8 mouse cellular contexts compared by ENCODE assay signal in the genomic region with DNA sequence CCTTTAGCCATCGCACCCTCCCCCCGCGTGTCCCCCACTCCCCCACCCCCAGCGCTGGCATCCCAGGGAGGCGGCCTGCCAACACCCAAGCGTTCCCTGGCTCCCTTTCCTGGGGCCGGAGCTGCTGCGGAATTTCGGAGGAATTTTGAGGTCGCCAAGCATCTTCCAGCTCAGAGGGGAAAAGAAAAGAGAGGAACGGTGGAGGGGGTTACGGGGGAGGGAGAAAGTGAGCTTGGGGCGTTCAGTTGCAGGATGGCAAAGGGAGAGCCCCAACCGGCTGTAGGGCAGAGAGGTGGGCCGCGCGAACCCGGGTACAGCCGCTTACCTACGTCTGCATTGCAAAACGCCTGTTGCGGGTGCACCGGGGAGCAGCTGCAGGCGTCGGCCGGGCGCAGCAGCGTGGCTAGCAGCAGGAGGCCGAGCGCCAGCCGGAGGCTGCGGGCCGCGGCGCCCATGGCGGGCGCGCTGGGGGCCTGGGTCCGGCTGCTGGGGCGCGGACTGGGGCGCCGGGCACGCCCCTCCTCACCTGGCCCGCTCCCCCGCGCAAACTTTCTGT. TPM values are rescaled to one million over a fixed set of nuclear protein-coding genes. Genes with fewer than 3 reads are reported as not detected.
DNase-seq lines count a peak whose midpoint lies in the region; ATAC-seq and TF ChIP-seq lines count a peak whose summit lies in the region.

No protein-coding gene starts in this region.

- peak; percentile 52; the same call in 1 of the 2 replicates for ATAC-seq in forebrain, embryonic 14.5 days
- ATAC-seq in hindbrain, embryonic 15.5 days (ENCODE audit: low FRiP score, low read depth) = peak; percentile 16; the same call in 1 of the 2 replicates
- ATAC-seq in lung, embryonic 16.5 days (ENCODE audit: low read depth) = peak; percentile 63
- ATAC-seq in stomach, embryonic 16.5 days (ENCODE audit: insufficient read depth, low FRiP score) = no peak; the same call in 1 of the 2 replicates

- WGBS in thymus, adult 2 months = 3% methylated on average over 47 of the region's 47 CpGs
- under 1% methylated on average over 40 of the region's 47 CpGs for WGBS in forebrain, embryonic 14.5 days
- WGBS in hindbrain, embryonic 15.5 days = under 1% methylated on average over 36 of the region's 47 CpGs
- WGBS in lung, embryonic 16.5 days = 0% methylated on average over 42 of the region's 47 CpGs
- under 1% methylated on average over 47 of the region's 47 CpGs for WGBS in stomach, embryonic 16.5 days

- H3K36me3 ChIP-seq in thymus, adult 2 months (ENCODE audit: control insufficient read depth, insufficient read depth, low read length) = no peaks in the 10 kb centered on the region
- H3K36me3 ChIP-seq in forebrain, embryonic 14.5 days (ENCODE audit: control insufficient read depth, insufficient read depth, low read length) = no peaks in the 10 kb centered on the region
- H3K36me3 ChIP-seq in hindbrain, embryonic 15.5 days = no peaks in the 10 kb centered on the region
- no peaks in the 10 kb centered on the region for H3K36me3 ChIP-seq in lung, embryonic 16.5 days (ENCODE audit: control insufficient read depth, insufficient read depth, low read length)
- H3K36me3 ChIP-seq in stomach, embryonic 16.5 days (ENCODE audit: control insufficient read depth, insufficient read depth, low read length) = no peaks in the 10 kb centered on the region

- no peaks in the 10 kb centered on the region for H3K9me3 ChIP-seq in forebrain, embryonic 14.5 days (replicated peaks; ENCODE audit: control insufficient read depth, low read length)
- H3K9me3 ChIP-seq in hindbrain, embryonic 15.5 days = no peaks in the 10 kb centered on the region
- H3K9me3 ChIP-seq in lung, embryonic 16.5 days (ENCODE audit: control insufficient read depth, low read length) = no peaks in the 10 kb centered on the region
- H3K9me3 ChIP-seq in stomach, embryonic 16.5 days (replicated peaks; ENCODE audit: control insufficient read depth, low read length) = no peaks in the 10 kb centered on the region

- H3K4me3 ChIP-seq in thymus, adult 2 months (ENCODE audit: control insufficient read depth, insufficient read depth, low read length) = peak overlapping the region; percentile 54
- peak overlapping the region; percentile 78 for H3K4me3 ChIP-seq in forebrain, embryonic 14.5 days (ENCODE audit: low read depth, low read length)
- H3K4me3 ChIP-seq in hindbrain, embryonic 15.5 days = peak overlapping the region; percentile 90
- peak overlapping the region; percentile 78 for H3K4me3 ChIP-seq in lung, embryonic 16.5 days (ENCODE audit: low read length)
- peak overlapping the region; percentile 78 for H3K4me3 ChIP-seq in stomach, embryonic 16.5 days (replicated peaks; ENCODE audit: low read length)

- peak overlapping the region; percentile 83 for H3K4me2 ChIP-seq in forebrain, embryonic 14.5 days (ENCODE audit: low read length)
- peak overlapping the region; percentile 92 for H3K4me2 ChIP-seq in hindbrain, embryonic 15.5 days
- H3K4me2 ChIP-seq in lung, embryonic 16.5 days (ENCODE audit: low read depth, low read length) = peak overlapping the region; percentile 79
- H3K4me2 ChIP-seq in stomach, embryonic 16.5 days (ENCODE audit: low read depth, low read length) = peak overlapping the region; percentile 93

- no peak overlapping the region for H3K27ac ChIP-seq in thymus, adult 2 months (ENCODE audit: control insufficient read depth, insufficient read depth, low read length)
- peak overlapping the region; percentile 90 for H3K27ac ChIP-seq in forebrain, embryonic 14.5 days (ENCODE audit: low read depth, low read length)
- H3K27ac ChIP-seq in hindbrain, embryonic 15.5 days (replicated peaks) = peak overlapping the region; percentile 89
- peak overlapping the region; percentile 85 for H3K27ac ChIP-seq in lung, embryonic 16.5 days (ENCODE audit: low read length)
- peak overlapping the region; percentile 90 for H3K27ac ChIP-seq in stomach, embryonic 16.5 days (ENCODE audit: low read length)

- peaks cover 27% of the 10 kb centered on the region for H3K4me1 ChIP-seq in thymus, adult 2 months (replicated peaks; ENCODE audit: control insufficient read depth, insufficient read depth, low read length)
- H3K4me1 ChIP-seq in forebrain, embryonic 14.5 days (ENCODE audit: control insufficient read depth, insufficient read depth, low read length) = peaks cover 16% of the 10 kb centered on the region; the same call in 1 of the 2 replicates
- H3K4me1 ChIP-seq in hindbrain, embryonic 15.5 days (replicated peaks) = peaks cover 35% of the 10 kb centered on the region
- H3K4me1 ChIP-seq in lung, embryonic 16.5 days (replicated peaks; ENCODE audit: control insufficient read depth, insufficient read depth, low read length) = peaks cover 19% of the 10 kb centered on the region
- H3K4me1 ChIP-seq in stomach, embryonic 16.5 days (ENCODE audit: control insufficient read depth, insufficient read depth, low read length) = peaks cover 20% of the 10 kb centered on the region

- no peak; the same call in 1 of the 2 replicates for TF ChIP-seq POLR2A in thymus, adult 2 months (IDR thresholded peaks at IDR 0.05; ENCODE audit: control insufficient read depth, extremely low read depth, insufficient read depth, low read length, poor library complexity)

- H3K9ac ChIP-seq in forebrain, embryonic 14.5 days (ENCODE audit: low read length) = peak overlapping the region; percentile 96
- peak overlapping the region; percentile 96 for H3K9ac ChIP-seq in hindbrain, embryonic 15.5 days
- H3K9ac ChIP-seq in lung, embryonic 16.5 days (ENCODE audit: low read length) = peak overlapping the region; percentile 92
- peak overlapping the region; percentile 95 for H3K9ac ChIP-seq in stomach, embryonic 16.5 days (ENCODE audit: low read length)

- H3K27me3 ChIP-seq in thymus, adult 2 months (ENCODE audit: control insufficient read depth, insufficient read depth, low read length) = no peaks in the 10 kb centered on the region
- H3K27me3 ChIP-seq in forebrain, embryonic 14.5 days (replicated peaks; ENCODE audit: control insufficient read depth, insufficient read depth, low read length) = no peaks in the 10 kb centered on the region
- no peaks in the 10 kb centered on the region for H3K27me3 ChIP-seq in hindbrain, embryonic 15.5 days
- H3K27me3 ChIP-seq in lung, embryonic 16.5 days (ENCODE audit: control insufficient read depth, insufficient read depth, low read depth, low read length) = no peaks in the 10 kb centered on the region
- H3K27me3 ChIP-seq in stomach, embryonic 16.5 days (ENCODE audit: control insufficient read depth, insufficient read depth, low read length) = no peaks in the 10 kb centered on the region

- peak; percentile 24 for DNase-seq in cerebellum, adult 11-12 months
- no peak for DNase-seq in cerebellum, adult 9-10 months
- peak; percentile 50 for DNase-seq in thymus, adult 2 months
- DNase-seq in thymus, adult 18-20 months = no peak
- DNase-seq in forebrain, embryonic 14.5 days (ENCODE audit: low spot score) = peak; percentile 39

- TF ChIP-seq CTCF in thymus, adult 2 months (IDR thresholded peaks at IDR 0.05; ENCODE audit: borderline replicate concordance, control insufficient read depth, extremely low read depth, insufficient read depth, low read length, poor library complexity) = no peak

RNA-seq across cellular contexts. Expression of a gene that starts 0.8 kb away (rescaled TPM):
- 72.6 and 78.8 TPM in 2 replicates for polyA plus RNA-seq in thymus, adult 2 months (2012; rRNA removed)
- 62.9 and 71.7 TPM in 2 replicates for polyA plus RNA-seq in forebrain, embryonic 14.5 days (2014; fragmentation: Nextera tagmentation; extraction: Ambion mirVana)
- polyA plus RNA-seq in hindbrain, embryonic 15.5 days (2015; fragmentation: Nextera tagmentation; extraction: Ambion mirVana) = 83.4 and 91.2 TPM in 2 replicates
- 69.8 and 74.1 TPM in 2 replicates for polyA plus RNA-seq in lung, embryonic 16.5 days (2015; fragmentation: Nextera tagmentation; extraction: Ambion mirVana)
- polyA plus RNA-seq in stomach, embryonic 16.5 days (2015; fragmentation: Nextera tagmentation; extraction: Ambion mirVana) = 66.5 and 66.7 TPM in 2 replicates

RNA-seq across cellular contexts. Expression of a gene that starts 12.4 kb away (rescaled TPM):
- polyA plus RNA-seq in thymus, adult 2 months (2012; rRNA removed) = 0.26 and 0.32 TPM in 2 replicates
- polyA plus RNA-seq in forebrain, embryonic 14.5 days (2014; fragmentation: Nextera tagmentation; extraction: Ambion mirVana) = 0.11 TPM in 2 replicates
- polyA plus RNA-seq in hindbrain, embryonic 15.5 days (2015; fragmentation: Nextera tagmentation; extraction: Ambion mirVana) = 0.08 and 0.34 TPM in 2 replicates
- 0.39 and 0.59 TPM in 2 replicates for polyA plus RNA-seq in lung, embryonic 16.5 days (2015; fragmentation: Nextera tagmentation; extraction: Ambion mirVana)
- polyA plus RNA-seq in stomach, embryonic 16.5 days (2015; fragmentation: Nextera tagmentation; extraction: Ambion mirVana) = 0.36 and 0.55 TPM in 2 replicates

RNA-seq across cellular contexts. Expression of a gene that starts 47.2 kb away (rescaled TPM):
- polyA plus RNA-seq in thymus, adult 2 months (2012; rRNA removed) = 450 and 565 TPM in 2 replicates
- 3.0 TPM in 2 replicates for polyA plus RNA-seq in forebrain, embryonic 14.5 days (2014; fragmentation: Nextera tagmentation; extraction: Ambion mirVana)
- 5.9 and 8.3 TPM in 2 replicates for polyA plus RNA-seq in hindbrain, embryonic 15.5 days (2015; fragmentation: Nextera tagmentation; extraction: Ambion mirVana)
- polyA plus RNA-seq in lung, embryonic 16.5 days (2015; fragmentation: Nextera tagmentation; extraction: Ambion mirVana) = 7.3 and 10.4 TPM in 2 replicates
- polyA plus RNA-seq in stomach, embryonic 16.5 days (2015; fragmentation: Nextera tagmentation; extraction: Ambion mirVana) = 59.8 and 75.8 TPM in 2 replicates

Comparison
In these comparisons a context has a peak if more than half of its experiments do, and no peak if none do; other contexts are left out.
1. DNase-seq: peak in cerebellum, adult 11-12 months (single experiment), thymus, adult 2 months (single experiment) and forebrain, embryonic 14.5 days (single experiment); none in cerebellum, adult 9-10 months (single experiment) and thymus, adult 18-20 months (0 of 2).
2. Peak in every context shown above with its lines, with median percentiles within 50 percentile points of each other: H3K4me3 ChIP-seq, H3K4me2 ChIP-seq and H3K9ac ChIP-seq.